Mouse (Mus musculus) gastrocnemius, postnatal 36 days (tissue): ENCODE results near the gene Ephb2. TPM values are rescaled to one million over a fixed set of nuclear protein-coding genes. Genes with fewer than 3 reads are reported as not detected.

Experiments used
- DNase-seq, 2 experiments: peaks; one replicate each; pipeline ENCODE4 v3.0.0; 2022
- intact Hi-C: fragments of 180-260 bp; cut with DNase I; formaldehyde crosslinking; loops from one replicate; pipeline ENCODE4 v1.15.1; 2025
- microRNA-seq, 2 experiments: library from miRNA; unstranded; fragments of <30 nt; microRNA quantifications; one replicate each; pipeline ENCODE4 v1.2.0; 2021
- total RNA-seq, 2 experiments: library from RNA; stranded (reverse); gene quantifications; 2 replicates each; pipeline ENCODE4 v1.2.3; 2021

Ephb2 gene
- total RNA-seq, 2 experiments from 2014 or later, result 0.87 to 0.94 TPM

DNA sequence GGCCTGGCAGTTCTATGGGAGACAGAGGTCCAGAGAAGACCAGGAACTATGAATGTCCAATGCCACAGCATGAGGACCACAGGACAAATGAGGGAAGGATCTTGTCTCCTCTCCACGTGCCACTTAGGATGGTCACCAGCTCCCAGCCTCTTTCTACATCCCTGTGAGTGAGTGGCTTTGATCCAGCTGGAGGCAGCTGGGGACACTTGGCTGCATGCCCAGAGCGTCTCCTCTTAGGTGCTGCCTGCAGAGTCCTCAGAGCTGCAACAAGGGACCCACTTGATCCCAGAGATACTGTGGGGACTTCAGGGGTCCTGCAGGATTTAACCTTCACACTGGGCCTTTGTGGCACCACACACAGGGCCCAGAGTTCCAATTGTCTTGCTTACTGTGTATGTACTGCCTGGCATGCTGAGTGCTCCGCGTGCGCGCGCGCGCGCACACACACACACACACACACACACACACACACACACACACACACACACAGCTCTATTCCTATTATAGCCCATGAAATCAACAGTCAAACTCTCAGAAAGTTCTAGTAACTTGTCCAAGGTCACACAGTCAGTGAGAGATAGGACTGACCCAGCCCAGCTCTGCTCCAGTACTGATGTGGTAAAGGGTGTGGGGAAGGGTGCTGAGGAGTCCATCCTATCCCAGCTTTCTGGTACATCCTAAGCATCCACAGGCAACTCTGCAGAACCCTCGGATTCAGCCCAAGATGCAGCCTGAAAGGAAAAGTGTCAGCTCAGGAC, 204.4 kb downstream of the Ephb2 start:
- no peak for DNase-seq
- intact Hi-C loops, result no loop called here

DNA sequence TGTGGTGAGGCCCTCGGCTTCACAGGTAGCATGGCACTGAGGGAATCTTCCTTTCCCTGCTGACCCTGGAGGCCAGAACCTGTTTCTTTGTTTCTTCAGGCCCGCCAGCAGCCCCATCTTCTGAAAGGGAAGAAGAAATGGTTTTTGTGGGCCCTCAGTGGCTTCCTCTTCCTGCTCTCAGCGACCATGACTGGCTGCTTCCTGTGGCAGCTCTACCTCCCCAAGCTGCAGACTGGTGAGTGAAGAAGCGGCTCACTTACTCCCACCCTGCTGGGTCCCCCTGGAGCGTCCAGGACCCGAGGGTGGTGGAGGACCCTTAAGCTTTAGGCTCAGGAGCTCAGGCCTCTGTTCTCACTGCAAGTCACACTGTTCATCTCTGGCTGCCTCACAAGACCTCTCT, 209.2 kb downstream of the Ephb2 start:
- no peak for DNase-seq
- intact Hi-C loops, result no loop called here

DNA sequence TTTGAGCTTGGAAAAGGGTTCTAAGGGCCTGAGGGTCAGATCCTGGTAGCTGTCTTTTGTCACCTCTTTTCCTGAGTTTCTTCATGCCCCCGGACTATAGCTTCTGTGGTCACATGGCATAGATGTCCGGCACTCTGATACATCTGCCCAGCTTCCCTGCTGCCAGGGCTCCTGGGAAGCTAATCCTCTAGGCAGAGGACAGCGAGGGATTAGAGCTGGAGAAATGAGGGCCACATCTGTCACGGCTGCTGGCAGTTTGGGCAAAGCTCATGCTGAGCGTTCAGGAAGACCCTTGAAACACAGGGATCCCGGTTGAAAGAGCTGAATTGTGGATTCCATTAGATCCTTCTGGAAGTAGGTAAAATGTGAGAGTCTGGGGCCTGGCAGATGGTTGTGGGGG, 213.4 kb downstream of the Ephb2 start, which contains the start of gene Lactbl1:
TSS of gene Lactbl1 (plus strand) at position 234 of the 400 bp plus-strand sequence.
- no peak for DNase-seq
- intact Hi-C loops, result loop anchor here (2.0 to 5.0 kb wide), 2 partner anchors 95 to 254 kb away; no protein-coding TSS in a partner anchor

GRCm38 (mm10) chr4:136621956-136622355, 213.8 kb downstream of the Ephb2 start:
- intact Hi-C loops, result loop anchor here (2.0 to 5.0 kb wide), 3 partner anchors 95 to 253 kb away; no protein-coding TSS in a partner anchor
- DNase-seq, result no peak

DNA sequence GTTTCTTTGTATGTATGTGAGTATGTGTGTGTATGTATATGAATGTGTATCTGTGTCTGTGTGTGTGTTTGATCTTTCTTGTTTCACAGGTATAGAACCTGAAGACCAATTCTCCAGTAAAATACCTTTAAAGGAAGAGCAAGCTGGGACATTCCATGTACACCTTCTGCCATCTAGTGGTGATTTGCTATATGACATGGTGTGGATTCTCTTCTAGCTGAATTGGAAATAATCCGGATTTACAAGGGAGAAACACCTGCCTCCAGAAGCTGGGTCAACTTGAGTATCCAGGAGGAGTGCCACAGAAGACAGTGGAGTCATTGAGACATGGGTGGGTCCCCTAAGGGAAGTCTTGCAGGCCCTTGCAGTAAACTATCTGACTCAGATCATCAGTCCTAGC, 214.5 kb downstream of the Ephb2 start:
- no peak for DNase-seq
- intact Hi-C loops, result loop anchor here (2.0 to 5.0 kb wide), 2 partner anchors 94 to 167 kb away; no protein-coding TSS in a partner anchor

DNA sequence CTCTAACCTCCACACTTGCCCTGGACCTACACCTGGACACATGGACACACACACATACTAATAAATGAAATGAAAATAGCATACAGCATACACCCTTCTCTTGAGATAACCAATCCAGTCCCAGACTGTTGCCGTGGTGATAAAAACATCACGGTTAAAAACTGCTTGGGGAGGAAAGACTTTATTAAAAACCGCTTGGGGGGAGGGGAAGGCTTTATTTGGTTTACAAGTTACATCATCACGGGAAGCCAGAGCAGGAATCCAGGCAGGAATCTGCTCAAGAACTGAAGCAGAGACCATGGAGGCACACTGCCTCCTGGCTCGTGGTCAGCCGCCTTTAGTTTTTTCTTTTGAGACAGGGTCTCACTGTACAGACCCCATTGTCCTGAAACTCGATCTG, 222.1 kb downstream of the Ephb2 start:
- intact Hi-C loops, result no loop called here
- no peak for DNase-seq

DNA sequence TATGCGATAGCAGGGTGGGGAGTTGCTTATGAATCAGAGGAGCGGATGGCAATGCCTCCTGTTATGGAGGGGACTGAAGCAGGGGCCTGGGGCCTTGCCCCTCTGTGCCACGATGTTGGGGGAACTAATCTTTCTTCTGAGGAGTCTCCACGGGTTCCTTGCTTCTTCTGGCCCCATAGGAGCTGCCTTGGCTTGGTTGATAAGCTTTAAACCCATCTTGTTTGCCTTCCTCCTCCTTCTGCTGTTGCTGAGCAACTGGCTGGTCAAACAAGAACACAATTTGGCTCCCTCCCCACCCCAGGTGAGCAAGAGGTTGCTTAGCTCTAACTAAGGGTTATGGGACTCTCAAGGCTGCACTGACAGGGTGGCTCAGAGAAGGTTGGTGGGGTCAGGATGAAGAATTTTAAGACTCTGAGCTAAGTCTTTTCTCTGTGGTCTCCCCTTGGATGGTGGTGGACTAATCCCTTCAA, 225.4 kb downstream of the Ephb2 start, which contains the start of gene Tex46:
TSS of gene Tex46 (plus strand) at position 51 of the 470 bp plus-strand sequence.
- DNase-seq, result no peak
- intact Hi-C loops, result no loop called here

DNA sequence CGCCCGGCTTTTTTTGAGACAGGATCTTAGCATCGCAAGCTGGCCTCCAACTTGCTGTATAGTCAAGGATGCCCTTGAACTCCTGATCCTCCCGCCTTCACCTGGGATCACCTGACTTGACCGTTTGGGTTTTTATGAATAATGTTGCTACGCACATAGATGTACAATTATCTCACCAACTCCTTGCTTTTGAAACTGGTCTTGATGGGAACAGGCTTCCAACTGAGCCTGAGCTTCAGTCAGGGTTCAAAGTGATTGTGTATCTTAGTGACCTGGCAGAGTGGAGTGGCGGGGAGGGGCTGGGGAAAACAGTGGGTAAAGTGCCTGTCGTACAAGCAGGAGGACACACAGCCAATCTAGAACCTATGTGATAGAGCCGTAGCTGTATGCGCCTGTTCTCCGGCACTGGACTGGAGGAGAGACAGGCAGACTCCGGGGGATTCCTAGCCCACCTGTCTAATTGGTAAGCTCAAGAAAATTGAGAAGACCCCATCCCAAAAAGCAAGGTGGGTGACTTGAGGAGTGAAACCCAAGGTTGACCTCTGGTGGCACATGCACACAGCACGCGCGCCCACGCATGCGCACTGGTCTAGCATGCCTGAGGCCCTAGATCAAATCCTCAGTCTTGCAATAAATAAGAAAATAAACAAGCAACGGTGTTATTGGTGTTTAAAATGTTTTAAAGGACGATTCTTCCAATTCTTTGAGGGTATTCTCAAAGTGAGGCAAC, 229.9 kb downstream of the Ephb2 start:
- intact Hi-C loops, result no loop called here
- no peak for DNase-seq

DNA sequence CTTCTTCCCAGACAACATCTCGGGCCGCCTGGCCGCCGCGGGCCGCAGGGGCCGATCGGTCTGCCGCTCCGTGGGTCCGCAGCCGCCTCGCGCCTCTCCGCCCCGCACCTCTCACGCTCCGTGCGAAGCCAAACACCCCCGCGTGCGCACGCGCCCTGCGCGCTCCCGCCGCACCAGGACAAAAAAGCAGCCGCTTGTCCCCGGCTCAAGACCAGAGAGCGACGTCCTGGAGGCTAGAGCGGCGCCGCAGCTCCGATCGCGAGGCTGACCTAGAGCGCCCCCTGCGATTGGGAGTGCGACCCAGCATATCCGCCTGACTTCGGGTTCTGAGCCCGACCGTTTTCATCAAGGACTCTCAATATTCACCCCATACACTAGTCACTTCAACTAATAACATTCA, 233.2 kb downstream of the Ephb2 start, which contains the start of gene Kdm1a:
TSS of gene Kdm1a (minus strand) at position 156 of the 400 bp plus-strand sequence.
- intact Hi-C loops, result loop anchor here (5.0 kb wide), 1 partner anchor 130 kb away; no protein-coding TSS in a partner anchor
- DNase-seq, result peak; percentile 92 to 95

- peak in 1 of 2 experiments; percentile 55 for DNase-seq
- intact Hi-C loops, result loop anchor here (5.0 kb wide), 1 partner anchor 130 kb away; no protein-coding TSS in a partner anchor
Measured at GRCm38 (mm10) chr4:136602018-136602554, 233.7 kb downstream of the Ephb2 start.

DNA sequence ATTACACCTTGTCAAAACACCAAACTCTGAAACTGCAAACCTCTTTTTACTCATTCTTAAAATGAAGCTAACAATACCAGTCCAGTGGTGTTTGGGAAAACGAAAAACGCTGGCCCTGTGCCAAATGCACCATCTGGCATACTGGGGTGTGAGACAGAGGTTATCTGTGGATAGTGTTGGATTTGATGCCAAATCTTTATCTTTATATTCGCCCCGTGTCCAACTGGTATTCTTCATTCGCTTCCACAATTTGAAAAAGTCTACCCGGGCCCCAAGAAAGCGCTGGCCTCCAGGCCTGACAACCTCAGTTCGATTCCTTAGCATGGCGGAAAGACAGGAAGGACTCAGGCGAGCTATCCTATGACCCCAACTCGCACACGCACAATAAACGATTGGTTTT, 234.3 kb downstream of the Ephb2 start:
- DNase-seq, result peak; percentile 23 to 31
- intact Hi-C loops, result loop anchor here (5.0 kb wide), 1 partner anchor 129 kb away; no protein-coding TSS in a partner anchor

GRCm38 (mm10) chr4:136600536-136600935, 235.3 kb downstream of the Ephb2 start:
- intact Hi-C loops, result loop anchor here (5.0 kb wide), 1 partner anchor 128 kb away; no protein-coding TSS in a partner anchor
- no peak for DNase-seq

- intact Hi-C loops, result loop anchor here (5.0 kb wide), 1 partner anchor 128 kb away; no protein-coding TSS in a partner anchor
- DNase-seq, result no peak
Measured at GRCm38 (mm10) chr4:136599869-136600268, 235.9 kb downstream of the Ephb2 start.

GRCm38 (mm10) chr4:136598268-136598876, 237.4 kb downstream of the Ephb2 start:
- intact Hi-C loops, result no loop called here
- DNase-seq, result no peak

Small RNAs within 50 kb of the gene (microRNA-seq; reads per million reads assigned to microRNA genes)
- gene Gm22180, result 0 reads per million in 2 experiments

Other genes with a start within 250 kb of the Ephb2 start
- gene Kdm1a, start 233.3 kb downstream of the Ephb2 start, total RNA-seq, result 10 to 100 TPM; 14.7 to 20.4 TPM
- gene Tex46, start 225.6 kb downstream of the Ephb2 start, total RNA-seq, result not detected
- gene Lactbl1, start 213.4 kb downstream of the Ephb2 start, total RNA-seq, result not detected
- 10 to 100 TPM in 1 of 2 experiments, 1 to 10 TPM in 1; 9.9 to 13.7 TPM for gene C1qb, start 50.2 kb upstream of the Ephb2 start, total RNA-seq
- gene C1qc, start 57.1 kb upstream of the Ephb2 start, total RNA-seq, result 10 to 100 TPM in 1 of 2 experiments, 1 to 10 TPM in 1; 7.8 to 12.1 TPM
- gene C1qa, start 62.8 kb upstream of the Ephb2 start, total RNA-seq, result 10 to 100 TPM in 1 of 2 experiments, 1 to 10 TPM in 1; 8.9 to 13.5 TPM
- not detected for gene Epha8, start 120.8 kb upstream of the Ephb2 start, total RNA-seq
- gene Zbtb40, start 212.8 kb upstream of the Ephb2 start, total RNA-seq, result 1 to 10 TPM; 6.5 to 7.3 TPM